Mouse (Mus musculus): ENCODE measurements around the gene Drd2.

Drd2 gene

GRCm38 (mm10) chr9:49456136-49456535 is 115.7 kb downstream of the Drd2 start:
- DNase-seq, result no peak
